Mouse (Mus musculus): ENCODE measurements around the gene Gm9887. TPM values are rescaled to one million over a fixed set of nuclear protein-coding genes. Genes with fewer than 3 reads are reported as not detected.
A peak's percentile ranks its signal among the peaks of the same experiment; 100 is the strongest.

Gene Gm9887
- polyA plus RNA-seq (2015; fragmentation: Nextera tagmentation; extraction: Ambion mirVana): 1.6 and 2.6 TPM in 2 replicates

DNA sequence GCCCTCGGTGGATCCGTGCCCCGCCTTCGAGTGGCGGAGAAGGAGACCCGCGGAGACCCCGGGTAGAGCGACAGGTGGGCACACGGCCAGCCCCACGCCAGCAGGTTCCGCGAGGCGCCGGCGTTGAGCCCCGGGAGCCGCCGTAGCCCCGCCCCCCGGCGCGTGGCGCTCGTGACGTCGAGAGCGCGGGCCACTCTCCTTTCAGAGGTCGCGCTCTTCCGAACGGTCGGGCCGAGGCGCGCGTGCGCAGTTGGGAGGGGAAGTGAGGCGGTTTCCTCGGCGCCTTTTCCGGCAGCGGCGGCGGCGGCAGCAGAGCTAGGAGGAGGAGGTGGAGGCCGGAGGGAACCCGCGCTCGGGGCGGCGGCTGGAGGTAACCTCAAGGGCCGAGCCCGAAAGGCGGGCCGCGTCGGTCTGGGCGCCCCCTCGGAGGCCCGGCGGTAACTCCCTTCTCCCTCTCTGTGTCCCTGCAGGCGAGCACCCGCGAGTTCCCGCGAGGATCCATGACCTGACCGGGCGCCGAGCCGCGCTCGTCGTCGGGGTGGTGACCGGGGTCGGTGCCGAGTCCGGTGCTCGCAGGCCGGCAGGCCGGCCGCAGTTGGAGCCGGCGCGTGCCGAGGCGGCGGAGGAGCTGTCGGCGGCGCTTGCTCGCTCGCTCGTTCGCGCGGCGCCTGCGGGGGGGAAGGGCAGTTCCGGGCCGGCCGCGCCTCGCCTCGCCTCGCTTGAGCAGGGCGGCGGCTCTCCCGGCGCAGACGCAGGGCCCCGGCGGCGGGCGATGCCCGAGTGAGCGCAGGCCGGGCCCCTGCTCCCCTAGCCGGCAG, at the start of gene Gm9887, which contains the start of gene Arf6:
Gm9887 (minus strand) TSS at position 605 of the 818 bp plus-strand sequence.
Arf6 (plus strand) TSS at position 297 of the 818 bp plus-strand sequence.
- Histone ChIP-seq H3K4me2 (peak within 1 kb of the TSS; percentile 87), H3K9me3 (no peaks in the 10 kb centered on the region), H3K4me1 (peaks cover 22% of the 10 kb centered on the region), H3K36me3 (no peaks in the 10 kb centered on the region), H3K27ac (peak within 1 kb of the TSS; percentile 99), H3K9ac (peak within 1 kb of the TSS; percentile 97), H3K4me3 (peak within 1 kb of the TSS; percentile 100), H3K27me3 (no peaks in the 10 kb centered on the region)
- under 1% methylated on average over 99 of the region's 121 CpGs for WGBS
- peak; percentile 93 for ATAC-seq (ENCODE audit: insufficient number of reproducible peaks, insufficient read depth, low FRiP score, low TSS enrichment, low read depth)

DNA sequence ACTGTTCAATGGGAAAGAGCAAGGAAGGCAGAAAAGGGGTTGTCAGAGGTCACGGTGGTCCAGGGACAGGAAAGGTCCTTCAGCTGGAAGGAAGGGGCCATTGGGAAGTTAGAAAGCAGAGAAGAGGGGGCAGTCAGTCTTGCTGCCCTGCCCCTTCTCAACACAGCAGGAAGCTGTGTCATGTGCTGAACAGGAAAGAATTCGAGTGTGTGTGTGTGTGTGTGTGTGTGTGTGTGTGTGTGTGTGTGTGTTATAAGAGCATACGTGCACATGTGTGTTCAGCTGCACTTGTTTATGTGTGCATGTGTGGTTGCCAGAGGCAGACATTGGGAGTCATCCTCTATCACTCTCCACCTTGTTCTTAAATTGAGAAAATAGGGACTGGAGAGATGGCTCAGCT, 48.5 kb upstream of the Gm9887 start:
- Histone ChIP-seq H3K9me3 (no peaks in the 10 kb centered on the region), H3K4me2 (no peak overlapping the region), H3K36me3 (no peaks in the 10 kb centered on the region), H3K27ac (no peak overlapping the region), H3K4me3 (no peak overlapping the region), H3K9ac (no peak overlapping the region), H3K27me3 (no peaks in the 10 kb centered on the region), H3K4me1 (peaks cover 25% of the 10 kb centered on the region)
- no peak for ATAC-seq (ENCODE audit: insufficient number of reproducible peaks, insufficient read depth, low FRiP score, low TSS enrichment, low read depth)
- WGBS: 58% methylated on average over 3 of the region's 3 CpGs

GRCm38 (mm10) chr12:69419606-69420005, 47.3 kb upstream of the Gm9887 start:
- no peaks in the 10 kb centered on the region for H3K36me3 ChIP-seq
- no peak for ATAC-seq (ENCODE audit: insufficient number of reproducible peaks, insufficient read depth, low FRiP score, low TSS enrichment, low read depth)
- H3K4me1 ChIP-seq: peaks cover 19% of the 10 kb centered on the region; the same call in 1 of the 2 replicates
- no peak overlapping the region for H3K4me2 ChIP-seq
- H3K4me3 ChIP-seq: no peak overlapping the region
- no peak overlapping the region for H3K27ac ChIP-seq
- WGBS: 57% methylated on average over 4 of the region's 4 CpGs
- no peak overlapping the region for H3K9ac ChIP-seq
- H3K9me3 ChIP-seq: no peaks in the 10 kb centered on the region
- H3K27me3 ChIP-seq: no peaks in the 10 kb centered on the region

DNA sequence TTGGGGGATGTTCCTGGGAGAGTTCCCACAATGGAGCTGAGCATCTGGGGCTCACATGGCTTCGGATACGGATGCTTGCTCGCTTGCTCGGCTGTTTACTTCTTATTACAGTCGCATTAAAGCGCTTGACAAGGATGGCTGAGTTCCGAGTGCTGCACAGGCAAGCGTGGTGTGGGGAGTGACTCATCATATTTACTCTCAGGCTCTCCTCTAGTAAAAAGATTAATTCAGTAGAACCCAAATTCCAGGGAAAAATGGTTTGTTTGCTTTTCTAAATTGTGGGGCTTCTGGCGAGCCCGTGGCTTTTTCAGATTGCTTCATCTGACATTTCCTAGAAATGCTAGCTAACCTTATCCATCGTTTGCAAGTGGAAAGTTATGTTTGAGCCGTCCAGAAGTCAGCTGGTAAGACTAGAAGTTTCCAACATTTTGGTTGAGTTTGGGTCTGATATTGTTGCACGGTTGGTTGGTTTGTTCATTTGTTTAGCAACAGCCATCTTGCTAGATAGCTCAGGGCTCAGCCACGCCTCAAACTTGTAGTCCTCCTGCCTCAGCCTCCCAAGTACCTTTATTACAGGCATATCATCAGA, 46.9 kb upstream of the Gm9887 start:
- H3K36me3 ChIP-seq: no peaks in the 10 kb centered on the region
- WGBS: 67% methylated on average over 14 of the region's 14 CpGs
- no peak overlapping the region for H3K4me3 ChIP-seq
- H3K9me3 ChIP-seq: no peaks in the 10 kb centered on the region
- no peak overlapping the region for H3K27ac ChIP-seq
- no peak overlapping the region for H3K4me2 ChIP-seq
- no peak for ATAC-seq (ENCODE audit: insufficient number of reproducible peaks, insufficient read depth, low FRiP score, low TSS enrichment, low read depth)
- peaks cover 17% of the 10 kb centered on the region; the same call in 1 of the 2 replicates for H3K4me1 ChIP-seq
- no peaks in the 10 kb centered on the region for H3K27me3 ChIP-seq
- no peak overlapping the region for H3K9ac ChIP-seq

DNA sequence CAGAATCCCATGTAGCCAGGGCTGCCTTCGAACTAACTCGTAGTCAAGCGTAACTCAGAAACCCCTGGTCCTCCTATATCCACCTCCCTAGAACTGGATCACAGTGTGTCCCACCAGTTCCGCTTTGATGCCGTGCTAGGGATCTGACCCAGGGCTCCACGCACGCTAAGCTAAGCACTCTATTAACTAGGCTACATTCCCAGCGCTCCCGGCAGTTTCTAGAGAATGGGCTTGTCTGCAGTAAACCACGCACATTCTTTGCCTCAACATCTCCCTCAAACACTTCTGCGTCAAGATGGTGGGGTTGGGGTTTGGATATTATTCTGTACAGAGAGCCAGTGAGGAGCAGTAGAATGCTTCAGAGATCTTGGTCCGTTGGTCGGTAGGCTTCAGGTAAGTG, 46.3 kb upstream of the Gm9887 start:
- Histone ChIP-seq H3K4me2 (no peak overlapping the region), H3K36me3 (no peaks in the 10 kb centered on the region), H3K9ac (no peak overlapping the region), H3K27ac (no peak overlapping the region), H3K9me3 (no peaks in the 10 kb centered on the region), H3K4me3 (no peak overlapping the region), H3K4me1 (peaks cover 17% of the 10 kb centered on the region; the same call in 1 of the 2 replicates), H3K27me3 (no peaks in the 10 kb centered on the region)
- 82% methylated on average over 13 of the region's 13 CpGs for WGBS
- no peak for ATAC-seq (ENCODE audit: insufficient number of reproducible peaks, insufficient read depth, low FRiP score, low TSS enrichment, low read depth)

GRCm38 (mm10) chr12:69417701-69418291, 45.5 kb upstream of the Gm9887 start:
- WGBS: 55% methylated on average over 9 of the region's 9 CpGs
- Histone ChIP-seq H3K4me2 (no peak overlapping the region), H3K9ac (no peak overlapping the region)

DNA sequence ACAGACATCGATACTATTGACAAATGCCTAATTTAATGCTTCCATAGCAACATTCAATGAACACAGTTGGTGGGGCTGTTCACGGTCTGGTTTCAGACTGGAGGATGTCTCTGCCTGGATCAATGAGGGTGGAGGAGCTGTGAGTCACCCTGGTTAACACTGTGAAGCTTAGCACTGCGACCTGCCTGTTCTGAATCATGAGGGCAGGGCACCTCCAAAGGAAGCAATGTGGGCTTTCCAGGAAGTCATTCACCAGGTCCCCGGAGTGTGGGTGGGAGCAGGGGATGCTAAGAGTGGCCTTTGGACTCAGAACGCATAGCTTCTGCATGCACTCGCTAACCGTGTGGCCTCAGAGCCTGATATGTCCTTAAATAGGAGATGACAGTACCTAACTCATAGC, 44.5 kb upstream of the Gm9887 start:
- no peaks in the 10 kb centered on the region for H3K27me3 ChIP-seq
- no peak for ATAC-seq (ENCODE audit: insufficient number of reproducible peaks, insufficient read depth, low FRiP score, low TSS enrichment, low read depth)
- H3K9me3 ChIP-seq: no peaks in the 10 kb centered on the region
- no peak overlapping the region for H3K27ac ChIP-seq
- peaks cover 17% of the 10 kb centered on the region; the same call in 1 of the 2 replicates for H3K4me1 ChIP-seq
- H3K4me3 ChIP-seq: no peak overlapping the region
- H3K36me3 ChIP-seq: no peaks in the 10 kb centered on the region
- H3K4me2 ChIP-seq: no peak overlapping the region
- 72% methylated on average over 7 of the region's 7 CpGs for WGBS
- H3K9ac ChIP-seq: no peak overlapping the region

More at GRCm38 (mm10) chr12:69417701-69418291, 45.5 kb upstream of the Gm9887 start:
- Histone ChIP-seq H3K9me3 (no peaks in the 10 kb centered on the region), H3K27me3 (no peaks in the 10 kb centered on the region), H3K36me3 (no peaks in the 10 kb centered on the region), H3K4me1 (peaks cover 17% of the 10 kb centered on the region; the same call in 1 of the 2 replicates), H3K27ac (no peak overlapping the region), H3K4me3 (no peak overlapping the region)
- no peak for ATAC-seq (ENCODE audit: insufficient number of reproducible peaks, insufficient read depth, low FRiP score, low TSS enrichment, low read depth)

GRCm38 (mm10) chr12:69414826-69415572, 42.7 kb upstream of the Gm9887 start:
- no peaks in the 10 kb centered on the region for H3K9me3 ChIP-seq
- H3K4me3 ChIP-seq: no peak overlapping the region
- ATAC-seq (ENCODE audit: insufficient number of reproducible peaks, insufficient read depth, low FRiP score, low TSS enrichment, low read depth): no peak
- H3K9ac ChIP-seq: no peak overlapping the region
- no peak overlapping the region for H3K4me2 ChIP-seq
- no peaks in the 10 kb centered on the region for H3K27me3 ChIP-seq
- H3K4me1 ChIP-seq: peaks cover 17% of the 10 kb centered on the region
- H3K36me3 ChIP-seq: no peaks in the 10 kb centered on the region
- no peak overlapping the region for H3K27ac ChIP-seq
- 61% methylated on average over 4 of the region's 4 CpGs for WGBS

DNA sequence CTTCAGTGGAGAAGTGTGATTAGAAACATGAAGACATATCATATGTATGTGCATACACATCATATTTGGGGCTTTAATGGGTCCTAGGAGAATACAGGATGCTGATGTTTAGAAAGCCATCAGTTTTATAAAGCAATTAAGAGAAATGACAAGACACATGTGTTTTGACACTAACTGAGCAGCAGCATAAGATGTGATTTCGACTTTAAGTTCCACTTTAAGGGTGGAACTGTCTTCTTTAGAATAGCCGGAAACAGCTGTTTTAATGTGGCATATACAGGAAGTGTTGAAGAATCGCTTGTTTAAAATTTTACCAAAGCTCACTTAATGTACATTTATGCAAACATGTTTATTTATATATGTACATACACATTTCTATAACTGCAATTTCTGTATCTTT, 41.0 kb upstream of the Gm9887 start:
- H3K4me3 ChIP-seq: no peak overlapping the region
- no peaks in the 10 kb centered on the region for H3K36me3 ChIP-seq
- no peaks in the 10 kb centered on the region for H3K9me3 ChIP-seq
- H3K27ac ChIP-seq: no peak overlapping the region
- H3K4me1 ChIP-seq: peaks cover 11% of the 10 kb centered on the region
- no peak overlapping the region for H3K4me2 ChIP-seq
- ATAC-seq (ENCODE audit: insufficient number of reproducible peaks, insufficient read depth, low FRiP score, low TSS enrichment, low read depth): no peak
- no peak overlapping the region for H3K9ac ChIP-seq
- 77% methylated on average over 3 of the region's 3 CpGs for WGBS
- no peaks in the 10 kb centered on the region for H3K27me3 ChIP-seq

GRCm38 (mm10) chr12:69411936-69412335, 39.7 kb upstream of the Gm9887 start:
- H3K9me3 ChIP-seq: no peaks in the 10 kb centered on the region
- no peak for ATAC-seq (ENCODE audit: insufficient number of reproducible peaks, insufficient read depth, low FRiP score, low TSS enrichment, low read depth)
- H3K4me3 ChIP-seq: no peak overlapping the region
- 61% methylated on average over 4 of the region's 4 CpGs for WGBS
- peaks cover 3% of the 10 kb centered on the region for H3K4me1 ChIP-seq
- no peaks in the 10 kb centered on the region for H3K36me3 ChIP-seq
- H3K9ac ChIP-seq: no peak overlapping the region
- no peak overlapping the region for H3K4me2 ChIP-seq
- no peaks in the 10 kb centered on the region for H3K27me3 ChIP-seq
- H3K27ac ChIP-seq: no peak overlapping the region

DNA sequence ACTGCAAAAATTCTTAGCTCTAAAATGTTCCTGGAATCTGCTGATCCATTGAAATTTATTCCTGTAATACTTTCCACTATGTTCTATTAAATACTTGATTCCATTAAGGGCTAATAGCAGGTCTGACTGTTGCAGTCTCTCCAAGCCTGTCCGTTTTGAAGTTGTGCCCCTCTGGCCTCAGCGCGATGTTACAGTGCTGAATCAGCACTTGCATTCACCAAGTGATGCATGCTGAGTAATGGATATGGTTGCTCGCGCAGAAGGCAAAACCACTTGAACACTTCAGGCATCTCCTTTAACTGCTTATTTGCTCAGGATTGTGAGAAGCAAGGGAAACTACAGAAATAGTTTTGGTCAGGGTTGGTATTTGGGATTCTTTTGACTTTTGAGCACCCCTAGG, 38.5 kb upstream of the Gm9887 start:
- no peaks in the 10 kb centered on the region for H3K9me3 ChIP-seq
- no peak overlapping the region for H3K4me3 ChIP-seq
- no peak overlapping the region for H3K9ac ChIP-seq
- no peak overlapping the region for H3K27ac ChIP-seq
- no peaks in the 10 kb centered on the region; the same call in 1 of the 2 replicates for H3K4me1 ChIP-seq
- H3K27me3 ChIP-seq: no peaks in the 10 kb centered on the region
- ATAC-seq (ENCODE audit: insufficient number of reproducible peaks, insufficient read depth, low FRiP score, low TSS enrichment, low read depth): no peak
- WGBS: 57% methylated on average over 5 of the region's 5 CpGs
- no peaks in the 10 kb centered on the region for H3K36me3 ChIP-seq
- no peak overlapping the region for H3K4me2 ChIP-seq
